Mouse (Mus musculus) E14TG2a.4 (cell line): ENCODE measurements around the gene Pdlim1.

Experiments used
- H3K27me3 ChIP-seq: 2 replicates; pipeline ENCODE4 v1.6.1; 2014; ENCODE audit warnings: low read length, control low read depth; ENCODE audit not compliant: insufficient read depth
- H3K36me3 ChIP-seq: 2 replicates; pipeline ENCODE4 v1.6.1; 2014; ENCODE audit warnings: low read length, control low read depth; ENCODE audit not compliant: insufficient read depth
- H3K4me1 ChIP-seq: replicated peaks from 2 replicates; pipeline ENCODE4 v1.6.1; 2014; ENCODE audit warnings: low read depth, low read length, control low read depth
- H3K4me3 ChIP-seq: replicated peaks from 2 replicates; pipeline ENCODE4 v1.5.1; 2014; ENCODE audit warnings: mild to moderate bottlenecking, low read length
- H3K9me3 ChIP-seq: 2 replicates; pipeline ENCODE4 v1.6.1; 2014; ENCODE audit warnings: low read length, control low read depth
- CTCF ChIP-seq: conservative IDR thresholded peaks from 2 replicates; pipeline ENCODE4 v1.5.1; 2014; ENCODE audit warnings: low read length
- NANOG ChIP-seq: IDR thresholded peaks from 2 replicates; pipeline ENCODE4 v1.6.1; 2014; ENCODE audit warnings: borderline replicate concordance, low read length, mixed read lengths
- POU5F1 ChIP-seq: IDR thresholded peaks from 2 replicates; pipeline ENCODE4 v1.6.1; 2014; ENCODE audit warnings: low read length, borderline replicate concordance

Pdlim1 gene

DNA sequence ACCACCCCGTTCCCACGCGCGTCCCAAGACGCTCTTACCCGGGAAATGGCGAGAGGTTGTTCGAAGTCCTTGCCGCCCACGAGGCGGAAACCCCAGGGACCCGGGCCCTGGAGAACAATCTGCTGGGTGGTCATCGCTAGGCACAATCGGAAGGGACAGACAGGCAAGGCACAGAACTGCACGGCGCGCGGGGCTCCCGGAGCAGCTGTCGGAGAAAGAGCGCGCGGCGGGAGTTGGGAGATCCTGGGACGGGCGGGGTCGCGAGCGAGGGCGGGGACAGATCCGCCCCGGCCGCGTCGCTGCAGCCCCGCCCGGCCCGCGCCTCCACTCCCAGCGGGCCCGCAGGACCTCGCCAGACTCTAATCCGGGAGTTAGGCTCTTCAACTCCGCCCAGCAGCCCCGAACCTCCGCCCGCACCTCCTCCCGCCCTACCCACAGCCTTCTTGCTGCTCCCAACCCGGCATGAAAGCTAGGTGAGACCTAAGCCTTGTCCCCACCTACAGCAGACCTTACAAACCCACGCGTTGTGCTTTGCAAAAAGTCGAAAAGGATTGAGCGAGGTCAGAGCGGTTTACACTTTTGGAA is at the start of gene Pdlim1:
TSS of gene Pdlim1 (minus strand) at position 535 of the 585 bp plus-strand sequence.
- peaks cover 59% of the 10 kb centered on the region for H3K4me1 ChIP-seq
- TF ChIP-seq POU5F1 = no peak
- no peak for TF ChIP-seq CTCF
- no peak for TF ChIP-seq NANOG
- peaks cover 24% of the 10 kb centered on the region for H3K36me3 ChIP-seq

DNA sequence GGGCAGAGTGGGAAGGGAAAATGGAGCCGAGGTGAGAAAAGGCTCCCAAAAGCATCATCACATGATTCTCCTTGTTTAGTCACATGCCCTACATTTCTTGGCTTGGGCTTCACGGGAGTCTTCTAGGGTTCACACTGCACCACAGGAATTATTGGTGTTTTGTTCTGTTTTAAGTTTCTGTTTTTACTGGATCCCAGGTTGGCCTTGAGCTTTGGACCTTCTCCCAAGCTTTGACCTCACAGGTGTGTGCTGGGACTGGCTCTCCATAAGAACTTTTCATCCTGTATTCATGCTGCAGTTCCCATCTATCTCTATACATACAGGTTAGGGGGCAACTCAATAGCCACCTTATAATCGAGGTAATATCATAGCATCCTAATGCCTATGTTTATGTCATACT is 47.6 kb upstream of the Pdlim1 start:
- Histone ChIP-seq H3K4me1 (no peaks in the 10 kb centered on the region; the same call in 1 of the 2 replicates), H3K36me3 (peaks cover 11% of the 10 kb centered on the region; the same call in 1 of the 2 replicates), H3K27me3 (no peaks in the 10 kb centered on the region), H3K4me3 (no peak overlapping the region), H3K9me3 (no peaks in the 10 kb centered on the region)
- TF ChIP-seq CTCF = no peak
- no peak for TF ChIP-seq POU5F1
- TF ChIP-seq NANOG = no peak

More for the DNA sequence above, at the start of gene Pdlim1:
- Histone ChIP-seq H3K9me3 (peaks cover 3% of the 10 kb centered on the region; the same call in 1 of the 2 replicates), H3K27me3 (peaks cover 8% of the 10 kb centered on the region; the same call in 1 of the 2 replicates), H3K4me3 (peak within 1 kb of the TSS; percentile 95)

DNA sequence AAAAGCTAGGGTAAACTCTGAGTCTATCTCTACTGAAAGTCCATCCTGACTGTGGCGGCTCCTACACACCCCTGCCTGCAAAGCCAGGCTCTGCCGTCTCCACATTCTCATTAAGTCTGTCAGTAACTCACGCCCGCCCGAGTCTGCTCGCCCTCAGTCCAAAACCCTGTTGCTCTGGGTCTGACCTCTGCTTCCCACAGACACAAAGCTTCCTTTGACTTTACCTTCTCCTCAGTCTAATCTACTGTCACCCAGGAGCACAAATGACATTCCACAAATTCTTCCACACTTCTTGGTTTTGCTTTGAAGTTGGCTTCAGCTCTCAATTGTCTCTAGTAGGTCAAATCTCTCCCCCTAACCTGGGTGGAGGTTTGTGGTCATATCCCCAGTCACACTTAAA is 46.9 kb upstream of the Pdlim1 start:
- H3K9me3 ChIP-seq = no peaks in the 10 kb centered on the region
- H3K27me3 ChIP-seq = no peaks in the 10 kb centered on the region
- peaks cover 8% of the 10 kb centered on the region; the same call in 1 of the 2 replicates for H3K36me3 ChIP-seq
- no peaks in the 10 kb centered on the region; the same call in 1 of the 2 replicates for H3K4me1 ChIP-seq
- TF ChIP-seq CTCF = no peak
- TF ChIP-seq NANOG = no peak
- no peak for TF ChIP-seq POU5F1
- H3K4me3 ChIP-seq = no peak overlapping the region

DNA sequence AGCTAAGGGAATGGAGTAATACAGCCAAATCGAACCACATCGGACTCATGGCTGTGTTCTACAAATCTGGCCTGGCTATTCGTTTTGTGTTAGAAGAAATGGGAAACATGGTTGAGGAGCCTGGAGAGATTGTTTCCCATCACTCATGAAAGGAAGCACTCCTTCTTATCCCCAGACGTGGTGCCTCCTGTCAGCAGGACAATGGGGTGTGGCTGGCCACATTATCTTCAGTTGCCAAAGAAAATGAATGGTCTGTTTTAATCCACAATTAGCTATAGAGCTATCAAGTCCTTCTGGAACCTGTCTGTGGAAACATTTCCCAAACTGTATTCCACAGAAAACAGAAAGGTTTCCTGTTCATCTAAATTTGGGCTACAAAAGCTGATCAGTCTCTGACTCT is 45.4 kb upstream of the Pdlim1 start:
- TF ChIP-seq POU5F1 = no peak
- no peak for TF ChIP-seq CTCF
- no peak for TF ChIP-seq NANOG

DNA sequence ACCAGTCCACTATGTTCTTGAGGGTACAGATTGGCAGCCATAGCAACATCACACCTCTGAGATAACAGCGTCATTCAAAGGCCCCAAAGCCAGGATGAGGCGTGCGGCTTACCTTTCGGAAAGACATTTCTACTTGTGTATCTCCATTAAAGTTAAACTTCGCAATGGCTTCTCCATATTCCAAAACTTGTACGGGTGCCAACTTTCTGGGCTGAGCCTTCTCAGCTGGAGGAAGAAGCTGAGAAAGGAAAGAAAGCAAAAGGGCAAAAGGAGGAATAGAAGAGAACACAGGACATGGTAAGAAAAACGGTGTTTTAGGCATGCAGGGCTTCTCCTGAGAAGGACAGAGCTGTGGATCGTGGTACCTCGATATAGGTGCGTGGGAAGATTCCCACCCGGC is 42.6 kb upstream of the Pdlim1 start:
- no peaks in the 10 kb centered on the region for H3K27me3 ChIP-seq
- TF ChIP-seq POU5F1 = no peak
- no peak for TF ChIP-seq CTCF
- no peak for TF ChIP-seq NANOG
- H3K36me3 ChIP-seq = peaks cover 9% of the 10 kb centered on the region

More for the DNA sequence above, 45.4 kb upstream of the Pdlim1 start:
- no peak overlapping the region for H3K4me3 ChIP-seq
- no peaks in the 10 kb centered on the region; the same call in 1 of the 2 replicates for H3K4me1 ChIP-seq
- H3K36me3 ChIP-seq = 0 out of 2 replicates have a peak, but pooled peaks cover 3% of the 10 kb centered on the region
- H3K27me3 ChIP-seq = no peaks in the 10 kb centered on the region
- no peaks in the 10 kb centered on the region for H3K9me3 ChIP-seq

DNA sequence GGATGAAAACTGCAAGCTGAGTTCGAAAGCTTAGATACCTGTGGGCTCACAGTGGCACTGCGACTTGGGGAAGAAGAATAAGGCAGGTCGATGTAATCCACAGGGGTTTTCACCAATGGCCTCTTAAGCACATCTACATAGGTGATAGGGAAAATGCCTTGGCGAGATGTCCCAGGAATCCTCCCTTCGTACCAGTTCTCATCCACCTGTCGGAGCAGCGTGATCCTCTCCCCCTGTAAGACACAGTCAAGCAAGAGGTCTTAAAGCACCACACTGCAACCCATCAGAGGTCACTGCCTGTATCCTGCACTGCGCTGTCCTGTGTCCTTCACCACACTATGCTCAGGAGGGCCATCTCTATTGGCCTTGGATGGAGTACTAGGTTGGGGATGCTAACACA is 40.0 kb upstream of the Pdlim1 start:
- H3K27me3 ChIP-seq = no peaks in the 10 kb centered on the region
- H3K9me3 ChIP-seq = no peaks in the 10 kb centered on the region
- no peak overlapping the region for H3K4me3 ChIP-seq
- H3K4me1 ChIP-seq = peaks cover 18% of the 10 kb centered on the region
- H3K36me3 ChIP-seq = peaks cover 11% of the 10 kb centered on the region
- no peak for TF ChIP-seq NANOG
- TF ChIP-seq CTCF = no peak

More for the DNA sequence above, 42.6 kb upstream of the Pdlim1 start:
- H3K4me1 ChIP-seq = no peaks in the 10 kb centered on the region
- H3K4me3 ChIP-seq = no peak overlapping the region
- no peaks in the 10 kb centered on the region for H3K9me3 ChIP-seq

DNA sequence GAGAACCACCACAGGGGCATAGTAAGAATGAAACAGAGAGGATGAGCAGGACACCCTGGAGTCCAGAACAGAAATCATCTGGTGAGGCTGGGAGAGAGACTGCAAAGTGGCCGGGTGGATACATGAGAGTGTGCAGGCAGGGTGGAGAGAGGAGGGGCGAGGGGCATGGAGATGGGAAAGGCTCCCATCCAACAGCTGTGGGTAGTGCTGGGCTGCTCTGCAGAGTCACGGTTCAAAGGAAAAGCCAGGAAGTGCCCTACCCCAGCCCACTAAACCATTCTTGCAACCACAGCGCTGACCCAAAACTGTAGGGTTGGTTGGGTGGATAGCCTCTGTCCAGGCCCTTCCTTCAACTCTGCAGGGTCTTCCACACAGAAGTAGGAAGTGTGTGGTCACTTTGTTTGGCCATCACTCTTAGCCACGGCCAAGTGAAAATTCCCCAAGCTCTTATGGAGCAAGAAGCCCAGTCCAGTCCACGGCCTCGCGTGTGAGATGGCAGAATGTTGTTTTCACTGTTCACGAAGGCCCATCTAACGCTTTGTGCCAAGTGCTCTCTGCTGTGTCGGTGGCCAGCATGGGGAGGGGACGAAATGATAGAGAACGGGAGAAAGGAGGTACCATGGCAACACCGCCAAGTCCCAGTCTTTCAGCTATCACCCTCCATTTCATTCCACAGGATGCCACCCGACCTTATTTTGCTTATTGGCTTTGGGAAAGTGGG is 38.9 kb upstream of the Pdlim1 start:
- TF ChIP-seq CTCF = no peak
- TF ChIP-seq NANOG = no peak
- TF ChIP-seq POU5F1 = no peak

DNA sequence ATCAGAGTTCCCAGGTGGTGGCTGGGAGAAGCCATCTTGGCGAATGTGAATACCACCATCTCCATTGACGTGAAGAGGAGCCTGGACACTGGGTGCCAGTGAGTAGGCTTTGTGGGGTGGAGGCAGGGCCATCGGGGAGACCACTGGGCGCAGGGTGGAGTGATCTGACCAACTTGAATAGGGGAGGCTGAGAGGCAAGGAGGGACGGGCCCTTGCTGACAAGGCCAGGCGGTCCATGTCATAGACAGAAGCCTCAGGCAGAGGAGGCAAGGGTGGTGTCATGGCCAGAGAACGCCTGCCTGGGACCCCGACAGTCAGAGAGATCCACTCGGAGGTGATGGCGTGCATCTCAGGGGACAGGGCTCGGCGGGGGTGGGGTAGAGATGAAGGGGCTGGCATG is 38.3 kb upstream of the Pdlim1 start:
- Histone ChIP-seq H3K36me3 (peaks cover 11% of the 10 kb centered on the region), H3K27me3 (no peaks in the 10 kb centered on the region), H3K9me3 (no peaks in the 10 kb centered on the region), H3K4me1 (peaks cover 18% of the 10 kb centered on the region), H3K4me3 (0 out of 2 replicates have a peak overlapping the region, but pooled peaks have one; percentile 13)
- no peak for TF ChIP-seq NANOG
- TF ChIP-seq POU5F1 = no peak
- TF ChIP-seq CTCF = no peak

More for the DNA sequence above, 38.9 kb upstream of the Pdlim1 start:
- H3K4me3 ChIP-seq = no peak overlapping the region
- H3K4me1 ChIP-seq = peaks cover 18% of the 10 kb centered on the region
- H3K9me3 ChIP-seq = no peaks in the 10 kb centered on the region
- H3K27me3 ChIP-seq = no peaks in the 10 kb centered on the region
- H3K36me3 ChIP-seq = peaks cover 11% of the 10 kb centered on the region
